Mouse (Mus musculus): Measurements from ENCODE around the gene Ldb2. TPM values are rescaled to one million over a fixed set of nuclear protein-coding genes. Genes with fewer than 3 reads are reported as not detected.

Ldb2 gene
- polyA plus RNA-seq, 1 experiment = 2.8 TPM

DNA sequence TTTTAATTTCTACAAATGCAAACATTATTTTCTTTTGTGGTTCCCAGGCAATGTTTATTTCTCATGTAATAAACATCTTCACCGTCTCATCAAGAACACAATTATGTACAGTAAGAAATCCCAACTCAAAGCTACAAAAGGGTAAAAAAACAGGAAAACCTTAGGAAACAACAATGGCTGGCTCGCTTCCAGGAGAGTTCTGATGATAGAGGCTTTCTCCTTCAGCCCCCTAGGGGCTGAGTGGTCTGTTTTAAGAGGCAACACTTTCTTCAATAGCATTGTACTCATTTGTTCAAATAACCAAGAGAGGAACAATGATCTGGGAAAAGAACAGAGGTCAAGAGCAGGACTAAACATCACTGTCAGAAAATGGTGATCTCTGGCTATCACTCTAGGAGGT is 173.4 kb downstream of the Ldb2 start:
- 73% methylated on average over 2 of the region's 2 CpGs for WGBS
- H3K4me1 ChIP-seq (ENCODE audit: control insufficient read depth, insufficient read depth, insufficient read length, low read length) = no peaks in the 10 kb centered on the region
- no peak for TF ChIP-seq POLR2A (IDR thresholded peaks at IDR 0.05; ENCODE audit: low read depth, low read length)
- TF ChIP-seq CTCF (IDR thresholded peaks at IDR 0.05; ENCODE audit: extremely low read depth, insufficient read length, insufficient replicate concordance, low read depth, low read length) = no peak
- no peak overlapping the region for H3K4me3 ChIP-seq (ENCODE audit: low read depth, low read length)
- H3K36me3 ChIP-seq (ENCODE audit: control insufficient read depth, insufficient read depth, low read length) = no peaks in the 10 kb centered on the region
- H3K27ac ChIP-seq (ENCODE audit: insufficient read depth, low read depth, low read length) = no peak overlapping the region
- H3K27me3 ChIP-seq (ENCODE audit: control insufficient read depth, insufficient read depth, low read length) = no peaks in the 10 kb centered on the region

DNA sequence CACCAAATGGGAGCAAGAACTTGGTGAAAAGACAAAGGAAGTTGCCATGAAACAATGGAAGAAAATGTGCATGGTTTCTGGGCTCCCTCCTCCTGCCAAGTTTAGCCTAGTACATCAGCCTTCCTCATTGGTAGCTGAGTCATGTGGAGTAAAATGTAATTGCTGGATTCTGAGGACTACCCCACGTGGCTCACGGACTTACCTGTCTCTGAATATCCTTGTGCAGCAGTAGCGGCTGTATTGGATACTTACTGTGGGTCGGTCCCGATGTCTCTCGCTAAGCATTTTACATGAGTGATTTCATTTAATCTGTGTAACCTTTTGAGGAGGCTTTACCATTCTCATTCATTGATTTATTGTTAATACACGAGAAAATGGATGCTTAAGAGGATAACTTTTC is 183.8 kb downstream of the Ldb2 start:
- no peak overlapping the region for H3K27ac ChIP-seq (ENCODE audit: insufficient read depth, low read depth, low read length)
- no peaks in the 10 kb centered on the region for H3K36me3 ChIP-seq (ENCODE audit: control insufficient read depth, insufficient read depth, low read length)
- no peak overlapping the region for H3K4me3 ChIP-seq (ENCODE audit: low read depth, low read length)
- H3K4me1 ChIP-seq (ENCODE audit: control insufficient read depth, insufficient read depth, insufficient read length, low read length) = no peaks in the 10 kb centered on the region
- WGBS = 89% methylated on average over 7 of the region's 7 CpGs
- H3K27me3 ChIP-seq (ENCODE audit: control insufficient read depth, insufficient read depth, low read length) = no peaks in the 10 kb centered on the region
- TF ChIP-seq CTCF (IDR thresholded peaks at IDR 0.05; ENCODE audit: extremely low read depth, insufficient read length, insufficient replicate concordance, low read depth, low read length) = no peak
- TF ChIP-seq POLR2A (IDR thresholded peaks at IDR 0.05; ENCODE audit: low read depth, low read length) = no peak

DNA sequence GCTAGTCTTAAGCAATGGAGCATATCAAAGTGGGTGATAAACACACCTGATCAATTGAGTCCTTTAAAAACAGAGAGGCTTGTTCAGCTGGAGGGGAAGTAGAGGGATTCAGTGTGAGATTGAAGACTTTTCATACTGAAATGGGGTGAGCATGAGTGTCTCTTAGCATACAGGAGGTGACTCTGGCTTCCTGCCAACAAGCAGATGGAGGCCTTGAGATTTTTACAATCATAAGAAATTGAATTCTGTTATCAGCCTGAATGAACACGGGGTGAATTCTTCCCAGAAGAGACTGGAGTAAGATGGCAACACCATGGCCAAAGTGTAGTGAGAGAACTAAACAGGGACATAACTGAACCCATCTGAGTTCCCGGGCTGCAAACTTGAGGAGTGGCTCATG is 190.6 kb downstream of the Ldb2 start:
- no peaks in the 10 kb centered on the region for H3K27me3 ChIP-seq (ENCODE audit: control insufficient read depth, insufficient read depth, low read length)
- 38% methylated on average over 2 of the region's 2 CpGs for WGBS
- H3K4me1 ChIP-seq (ENCODE audit: control insufficient read depth, insufficient read depth, insufficient read length, low read length) = no peaks in the 10 kb centered on the region
- H3K27ac ChIP-seq (ENCODE audit: insufficient read depth, low read depth, low read length) = no peak overlapping the region
- TF ChIP-seq POLR2A (IDR thresholded peaks at IDR 0.05; ENCODE audit: low read depth, low read length) (no peak), CTCF (IDR thresholded peaks at IDR 0.05; ENCODE audit: extremely low read depth, insufficient read length, insufficient replicate concordance, low read depth, low read length) (no peak)
- no peak overlapping the region for H3K4me3 ChIP-seq (ENCODE audit: low read depth, low read length)
- H3K36me3 ChIP-seq (ENCODE audit: control insufficient read depth, insufficient read depth, low read length) = no peaks in the 10 kb centered on the region

DNA sequence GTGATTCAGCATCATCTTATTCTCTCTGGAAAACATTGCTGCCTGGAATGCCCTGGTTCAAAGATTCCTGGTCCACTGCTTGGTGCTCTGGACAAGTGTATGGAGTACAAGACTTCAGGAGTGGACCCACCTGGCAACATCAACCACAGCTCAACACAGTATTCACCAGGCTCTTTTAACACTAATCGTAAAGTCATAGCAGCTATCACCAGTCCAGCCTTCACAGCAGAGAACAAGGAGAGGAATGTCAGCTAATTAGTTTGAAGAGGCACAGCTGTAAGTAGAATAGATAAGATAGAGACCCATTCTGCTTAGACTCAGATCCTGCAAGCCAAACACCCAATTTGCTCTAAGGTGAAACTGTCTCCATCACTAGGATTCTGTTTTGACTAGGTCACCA is 198.1 kb downstream of the Ldb2 start:
- H3K27ac ChIP-seq (ENCODE audit: insufficient read depth, low read depth, low read length) = no peak overlapping the region
- WGBS = 38% methylated on average over 1 of the region's 1 CpGs
- TF ChIP-seq CTCF (IDR thresholded peaks at IDR 0.05; ENCODE audit: extremely low read depth, insufficient read length, insufficient replicate concordance, low read depth, low read length) = no peak
- no peak for TF ChIP-seq POLR2A (IDR thresholded peaks at IDR 0.05; ENCODE audit: low read depth, low read length)

DNA sequence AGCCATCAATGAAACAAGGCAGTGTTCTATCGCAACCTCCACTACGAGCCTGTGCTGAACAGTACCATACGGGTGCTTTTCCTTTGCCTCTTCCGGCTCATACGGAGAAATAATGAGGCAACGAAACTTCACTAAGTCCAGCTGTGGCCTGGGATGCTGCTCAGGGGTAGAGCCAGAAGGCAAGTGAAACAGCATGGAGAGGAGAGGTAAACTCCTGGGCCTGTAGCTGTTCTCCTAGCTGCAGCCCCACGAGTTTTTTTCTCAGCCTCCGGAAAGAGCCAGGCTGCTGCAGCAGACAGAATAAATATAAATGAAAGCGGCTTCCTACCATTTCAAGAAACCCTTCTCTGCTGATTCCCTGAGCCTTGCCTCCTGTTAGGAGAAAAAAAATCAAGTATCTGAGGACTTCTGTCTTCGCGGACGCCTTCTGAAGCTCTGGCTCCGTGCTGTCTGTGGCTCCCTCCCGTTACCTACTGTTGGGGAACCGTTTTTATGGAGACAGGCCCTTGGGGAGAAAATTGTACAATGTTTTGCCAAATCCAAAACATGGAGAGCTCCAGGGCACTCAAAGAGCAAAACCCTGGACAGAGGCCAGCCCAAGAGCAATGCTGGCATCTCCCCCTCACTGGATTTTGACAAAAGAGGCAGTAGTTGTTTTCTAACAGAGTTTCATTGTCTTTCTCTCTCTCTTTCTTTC is 205.8 kb downstream of the Ldb2 start:
- H3K27me3 ChIP-seq (ENCODE audit: control insufficient read depth, insufficient read depth, low read length) = no peaks in the 10 kb centered on the region
- WGBS = 66% methylated on average over 15 of the region's 15 CpGs
- H3K4me3 ChIP-seq (ENCODE audit: low read depth, low read length) = no peak overlapping the region
- TF ChIP-seq POLR2A (IDR thresholded peaks at IDR 0.05; ENCODE audit: low read depth, low read length) (no peak), CTCF (IDR thresholded peaks at IDR 0.05; ENCODE audit: extremely low read depth, insufficient read length, insufficient replicate concordance, low read depth, low read length) (no peak)
- no peak overlapping the region for H3K27ac ChIP-seq (ENCODE audit: insufficient read depth, low read depth, low read length)
- no peaks in the 10 kb centered on the region for H3K4me1 ChIP-seq (ENCODE audit: control insufficient read depth, insufficient read depth, insufficient read length, low read length)
- H3K36me3 ChIP-seq (ENCODE audit: control insufficient read depth, insufficient read depth, low read length) = no peaks in the 10 kb centered on the region

More for the DNA sequence above, 198.1 kb downstream of the Ldb2 start:
- no peaks in the 10 kb centered on the region for H3K27me3 ChIP-seq (ENCODE audit: control insufficient read depth, insufficient read depth, low read length)
- H3K36me3 ChIP-seq (ENCODE audit: control insufficient read depth, insufficient read depth, low read length) = no peaks in the 10 kb centered on the region
- H3K4me1 ChIP-seq (ENCODE audit: control insufficient read depth, insufficient read depth, insufficient read length, low read length) = no peaks in the 10 kb centered on the region
- no peak overlapping the region for H3K4me3 ChIP-seq (ENCODE audit: low read depth, low read length)

DNA sequence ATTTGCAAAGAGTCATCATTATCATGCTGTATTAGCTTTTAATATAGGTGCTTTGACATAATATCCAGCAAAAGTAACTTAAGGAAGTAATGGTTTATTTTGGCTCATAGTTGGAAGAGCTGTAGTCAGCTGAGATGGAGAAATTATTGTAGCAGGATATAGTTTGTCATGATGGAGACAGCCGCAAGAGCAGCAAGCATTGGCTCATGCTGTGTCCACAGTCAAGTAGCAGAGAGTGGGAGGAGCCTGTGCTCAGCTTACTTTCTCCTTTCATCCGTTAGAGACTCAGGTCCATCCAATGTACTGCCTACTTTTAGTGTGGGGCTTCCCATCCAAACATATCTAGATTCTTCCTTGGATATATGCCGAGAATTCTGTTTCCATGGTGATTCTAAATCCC is 208.7 kb downstream of the Ldb2 start:
- H3K27me3 ChIP-seq (ENCODE audit: control insufficient read depth, insufficient read depth, low read length) = no peaks in the 10 kb centered on the region
- H3K36me3 ChIP-seq (ENCODE audit: control insufficient read depth, insufficient read depth, low read length) = no peaks in the 10 kb centered on the region
- no peak for TF ChIP-seq POLR2A (IDR thresholded peaks at IDR 0.05; ENCODE audit: low read depth, low read length)
- no peak for TF ChIP-seq CTCF (IDR thresholded peaks at IDR 0.05; ENCODE audit: extremely low read depth, insufficient read length, insufficient replicate concordance, low read depth, low read length)
- no peaks in the 10 kb centered on the region for H3K4me1 ChIP-seq (ENCODE audit: control insufficient read depth, insufficient read depth, insufficient read length, low read length)
- H3K27ac ChIP-seq (ENCODE audit: insufficient read depth, low read depth, low read length) = no peak overlapping the region
- WGBS = 75% methylated on average over 3 of the region's 3 CpGs
- H3K4me3 ChIP-seq (ENCODE audit: low read depth, low read length) = no peak overlapping the region

DNA sequence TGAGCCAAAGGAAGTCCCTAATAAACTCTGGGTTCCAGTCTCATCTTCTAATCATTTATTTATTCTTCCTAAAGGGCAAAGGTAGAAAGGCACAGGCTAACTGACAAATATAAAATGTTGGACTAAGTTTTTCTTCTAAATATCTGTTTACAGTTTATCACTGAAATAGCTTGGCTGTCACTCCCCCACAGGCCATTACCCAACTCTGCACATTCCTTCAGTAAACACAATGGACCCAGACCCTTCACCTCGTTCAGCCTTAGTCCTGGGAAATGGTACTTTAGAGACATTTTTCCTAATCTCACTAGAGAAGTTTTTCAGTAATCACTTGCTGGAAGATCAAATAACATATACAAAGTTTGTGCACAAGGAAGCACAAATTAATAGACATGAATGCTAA is 210.2 kb downstream of the Ldb2 start:
- TF ChIP-seq POLR2A (IDR thresholded peaks at IDR 0.05; ENCODE audit: low read depth, low read length) (no peak), CTCF (IDR thresholded peaks at IDR 0.05; ENCODE audit: extremely low read depth, insufficient read length, insufficient replicate concordance, low read depth, low read length) (no peak)
- no peak overlapping the region for H3K27ac ChIP-seq (ENCODE audit: insufficient read depth, low read depth, low read length)
- no peak overlapping the region for H3K4me3 ChIP-seq (ENCODE audit: low read depth, low read length)
- no peaks in the 10 kb centered on the region for H3K36me3 ChIP-seq (ENCODE audit: control insufficient read depth, insufficient read depth, low read length)
- 33% methylated on average over 1 of the region's 1 CpGs for WGBS
- H3K27me3 ChIP-seq (ENCODE audit: control insufficient read depth, insufficient read depth, low read length) = no peaks in the 10 kb centered on the region
- H3K4me1 ChIP-seq (ENCODE audit: control insufficient read depth, insufficient read depth, insufficient read length, low read length) = no peaks in the 10 kb centered on the region
